Mouse (Mus musculus): ENCODE results near the gene Rad50. TPM values are rescaled to one million over a fixed set of nuclear protein-coding genes. Genes with fewer than 3 reads are reported as not detected.

Rad50 gene
- total and polyA plus RNA-seq, 3 experiments: 39.6 to 53.6 (median 48.2) TPM

DNA sequence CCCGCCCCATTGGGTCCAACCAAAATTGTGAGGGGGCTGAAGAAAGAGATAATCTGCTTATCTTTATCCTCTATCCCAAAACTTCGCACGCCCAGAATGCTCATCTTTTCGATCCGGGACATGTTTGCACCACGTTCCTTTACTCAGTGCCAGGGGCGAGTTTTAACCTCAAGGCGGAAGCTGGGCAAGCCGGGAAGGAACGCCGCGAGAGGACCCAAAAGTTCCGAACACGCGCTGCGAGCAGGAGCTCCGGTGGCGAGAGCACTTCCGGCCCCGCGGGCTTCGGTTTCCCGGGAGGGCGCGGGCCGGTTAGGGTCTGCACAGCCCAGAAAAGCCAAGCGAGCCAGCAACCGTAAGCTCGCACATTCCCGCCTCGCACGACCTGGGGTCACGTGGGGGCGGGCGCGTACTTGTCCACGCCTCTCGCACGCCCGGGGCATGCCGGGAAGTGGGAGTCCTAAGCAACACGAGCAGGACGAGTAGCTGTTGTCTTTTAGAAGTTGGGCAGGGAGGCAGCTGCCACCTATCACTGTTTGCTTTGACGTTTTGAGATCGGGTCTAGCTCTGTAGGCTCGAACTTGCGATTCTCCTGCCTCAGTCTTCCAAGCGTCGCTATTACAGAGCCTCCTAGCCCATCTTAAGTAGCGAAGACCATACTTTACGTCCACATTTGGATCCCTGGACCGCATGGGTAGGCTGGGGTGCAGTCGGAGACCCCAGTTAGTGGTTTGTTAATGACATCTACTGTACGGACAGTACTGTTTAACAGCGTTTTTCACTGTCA lies at the start of gene Rad50 (continued):
- TF ChIP-seq CHD1 (IDR thresholded peaks at IDR 0.05; ENCODE audit: low read depth, low read length): 0 out of 2 replicates have a peak, but pooled peaks have one; percentile 24

DNA sequence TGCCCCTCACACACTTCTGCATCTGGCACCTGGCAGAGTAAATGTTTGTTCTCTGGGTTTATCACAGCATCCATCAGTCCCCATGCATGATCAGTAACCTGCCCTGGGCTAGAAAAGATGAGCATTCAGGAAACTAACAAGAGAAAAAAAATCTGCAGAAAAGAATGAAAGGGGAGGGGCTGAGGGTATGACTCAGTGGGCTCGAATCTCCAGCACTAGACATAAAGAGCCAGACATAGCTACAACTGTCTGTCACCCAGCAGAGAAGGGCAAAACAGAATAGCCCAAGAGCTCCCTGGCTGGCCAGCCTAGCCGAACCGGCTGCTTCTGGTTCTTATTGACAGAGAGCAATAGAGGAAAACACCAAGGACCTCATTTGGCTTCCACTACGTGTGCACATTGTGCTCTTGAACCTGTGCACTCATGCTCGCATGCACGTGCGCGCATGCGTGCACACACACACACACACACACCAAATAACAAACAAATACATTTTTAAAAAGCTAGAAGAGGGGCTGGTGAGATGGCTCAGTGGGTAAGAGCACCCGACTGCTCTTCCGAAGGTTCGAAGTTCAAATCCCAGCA lies 48.0 kb upstream of the Rad50 start:
- dilution Hi-C loops (cut with MboI; ENCODE audit: extremely low pct_ligation_motif_present, extremely low pct_unique_long_range_greater_than_20kb, low sequenced_read_pairs) (no loop called here), in situ Hi-C loops (cut with MboI; ENCODE audit: low pct_ligation_motif_present, low pct_unique_long_range_greater_than_20kb, low sequenced_read_pairs) (no loop called here)
- no peak overlapping the region for H3K4me2 ChIP-seq (ENCODE audit: insufficient read depth, low read depth, poor library complexity, severe bottlenecking)
- no peaks in the 10 kb centered on the region for H3K36me3 ChIP-seq (replicated peaks in 1 of 2; ENCODE audit: control insufficient read depth in 1 of 2, insufficient read depth in 1 of 2, low read length in 1 of 2)
- no peaks in the 10 kb centered on the region for H3K79me2 ChIP-seq (replicated peaks; ENCODE audit: control insufficient read depth, extremely low read depth, insufficient read depth, poor library complexity, severe bottlenecking)
- H3K4me3 ChIP-seq (replicated peaks in 1 of 3; ENCODE audit: low read depth in 2 of 3, low read length in 2 of 3, poor library complexity in 1 of 3): no peak overlapping the region
- H3K27ac ChIP-seq (ENCODE audit: insufficient read depth, low read depth): no peak overlapping the region
- H3K9me3 ChIP-seq (replicated peaks; ENCODE audit: low read length): peaks cover 8% of the 10 kb centered on the region
- no peak overlapping the region for H3K9ac ChIP-seq (ENCODE audit: insufficient read depth, low read depth)
- H3K27me3 ChIP-seq (replicated peaks): no peaks in the 10 kb centered on the region
- DNase-seq (ENCODE audit: extremely low read depth): no peak
- peaks cover 11 to 21% of the 10 kb centered on the region in 2 experiments for H3K4me1 ChIP-seq (ENCODE audit: control insufficient read depth in 1 of 2, insufficient read depth in 2 of 2)
- no peak for TF ChIP-seq ZNF384 (IDR thresholded peaks at IDR 0.05; ENCODE audit: low read depth, low read length)
- TF ChIP-seq ZMIZ1 (IDR thresholded peaks at IDR 0.05; ENCODE audit: low read depth, low read length): no peak
- no peak for TF ChIP-seq MEF2A (IDR thresholded peaks at IDR 0.05; ENCODE audit: borderline replicate concordance, low read depth, low read length)
- no peak for TF ChIP-seq ZKSCAN1 (IDR thresholded peaks at IDR 0.05; ENCODE audit: borderline replicate concordance, low read depth, low read length)
- TF ChIP-seq POLR2A (IDR thresholded peaks at IDR 0.05; ENCODE audit: low read depth, low read length): no peak
- no peak for TF ChIP-seq GABPA (IDR thresholded peaks at IDR 0.05; ENCODE audit: insufficient replicate concordance, low read depth, low read length)
- TF ChIP-seq E2F4 (IDR thresholded peaks at IDR 0.05; ENCODE audit: insufficient replicate concordance, low read depth, low read length): no peak
- no peak for TF ChIP-seq SMC3 (IDR thresholded peaks at IDR 0.05; ENCODE audit: low read depth, low read length)
- TF ChIP-seq BHLHE40 (IDR thresholded peaks at IDR 0.05; ENCODE audit: low read depth, low read length): no peak
- no peak for TF ChIP-seq IRF4 (IDR thresholded peaks at IDR 0.05; ENCODE audit: low read depth, low read length)
- TF ChIP-seq NRF1 (IDR thresholded peaks at IDR 0.05; ENCODE audit: low read depth, low read length): no peak
- no peak for TF ChIP-seq JUN (IDR thresholded peaks at IDR 0.05; ENCODE audit: insufficient read depth, low read depth, low read length)
- TF ChIP-seq RCOR1 (conservative IDR thresholded peaks at IDR 0.05; ENCODE audit: low read depth, low read length): no peak
- no peak for TF ChIP-seq HCFC1 (IDR thresholded peaks at IDR 0.05; ENCODE audit: low read depth, low read length)
- TF ChIP-seq TCF12 (IDR thresholded peaks at IDR 0.05; ENCODE audit: low read depth, low read length): no peak
- TF ChIP-seq NELFE (IDR thresholded peaks at IDR 0.05; ENCODE audit: low read depth, low read length): no peak
- TF ChIP-seq RAD21 (IDR thresholded peaks at IDR 0.05; ENCODE audit: low read depth, low read length): no peak
- no peak for TF ChIP-seq ELF1 (IDR thresholded peaks at IDR 0.05; ENCODE audit: low read depth, low read length)
- TF ChIP-seq USF2 (conservative IDR thresholded peaks at IDR 0.05; ENCODE audit: low read depth, low read length): no peak

All from CH12.LX (cell line).